Mouse (Mus musculus): ENCODE measurements around the gene 1500009C09Rik. TPM values are rescaled to one million over a fixed set of nuclear protein-coding genes. Genes with fewer than 3 reads are reported as not detected.

1500009C09Rik gene
- polyA plus RNA-seq, 1 experiment from 2014 or later, result not detected

GRCm38 (mm10) chr15:82217039-82217438, 35.2 kb upstream of the 1500009C09Rik start:
- Histone ChIP-seq H3K9ac (ENCODE audit: low read length) (no peak overlapping the region), H3K4me1 (ENCODE audit: control insufficient read depth, insufficient read depth, low read length) (peaks cover 3% of the 10 kb centered on the region; the same call in 1 of the 2 replicates), H3K9me3 (replicated peaks; ENCODE audit: control insufficient read depth, low read length) (no peaks in the 10 kb centered on the region), H3K27ac (ENCODE audit: low read length) (no peak overlapping the region), H3K4me2 (ENCODE audit: low read depth, low read length) (no peak overlapping the region), H3K36me3 (ENCODE audit: control insufficient read depth, insufficient read depth, low read length) (no peaks in the 10 kb centered on the region), H3K4me3 (replicated peaks; ENCODE audit: low read length) (no peak overlapping the region), H3K27me3 (ENCODE audit: control insufficient read depth, insufficient read depth, low read length) (peaks cover 52% of the 10 kb centered on the region)
- no peak for ATAC-seq (ENCODE audit: insufficient read depth, low FRiP score)
- WGBS, result 18% methylated on average over 7 of the region's 7 CpGs

DNA sequence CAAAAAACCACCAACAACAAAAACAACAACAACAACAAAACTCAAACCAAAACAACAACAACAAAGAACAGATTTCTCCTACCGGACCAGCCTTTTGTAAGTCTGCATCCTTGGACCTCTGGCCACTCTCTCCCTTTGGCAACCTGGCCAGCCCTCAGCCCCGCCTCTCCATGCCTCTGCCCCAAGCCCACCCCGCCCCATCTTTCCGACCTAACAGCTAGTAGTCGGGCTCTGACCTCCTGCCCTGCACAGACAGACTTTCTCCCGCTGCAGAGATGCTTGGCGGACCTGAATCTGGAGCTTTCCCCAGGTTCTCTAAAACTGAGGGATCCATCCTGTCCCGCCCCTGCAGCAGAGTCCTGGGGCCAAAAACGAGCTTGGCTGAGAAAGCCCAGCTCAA, 34.2 kb upstream of the 1500009C09Rik start:
- WGBS, result 34% methylated on average over 9 of the region's 9 CpGs
- no peaks in the 10 kb centered on the region for H3K36me3 ChIP-seq (ENCODE audit: control insufficient read depth, insufficient read depth, low read length)
- no peaks in the 10 kb centered on the region for H3K9me3 ChIP-seq (replicated peaks; ENCODE audit: control insufficient read depth, low read length)
- H3K9ac ChIP-seq (ENCODE audit: low read length), result no peak overlapping the region
- peaks cover 43% of the 10 kb centered on the region for H3K27me3 ChIP-seq (ENCODE audit: control insufficient read depth, insufficient read depth, low read length)
- no peak overlapping the region for H3K27ac ChIP-seq (ENCODE audit: low read length)
- H3K4me1 ChIP-seq (ENCODE audit: control insufficient read depth, insufficient read depth, low read length), result no peaks in the 10 kb centered on the region
- ATAC-seq (ENCODE audit: insufficient read depth, low FRiP score), result no peak
- H3K4me3 ChIP-seq (replicated peaks; ENCODE audit: low read length), result no peak overlapping the region
- no peak overlapping the region for H3K4me2 ChIP-seq (ENCODE audit: low read depth, low read length)

- H3K4me2 ChIP-seq (ENCODE audit: low read depth, low read length), result no peak overlapping the region
- H3K27ac ChIP-seq (ENCODE audit: low read length), result no peak overlapping the region
- peaks cover 33% of the 10 kb centered on the region for H3K27me3 ChIP-seq (ENCODE audit: control insufficient read depth, insufficient read depth, low read length)
- ATAC-seq (ENCODE audit: insufficient read depth, low FRiP score), result no peak
- H3K9me3 ChIP-seq (replicated peaks; ENCODE audit: control insufficient read depth, low read length), result no peaks in the 10 kb centered on the region
- WGBS, result 71% methylated on average over 26 of the region's 26 CpGs
- no peaks in the 10 kb centered on the region for H3K36me3 ChIP-seq (ENCODE audit: control insufficient read depth, insufficient read depth, low read length)
- 0 out of 2 replicates have a peak, but pooled peaks cover 5% of the 10 kb centered on the region for H3K4me1 ChIP-seq (ENCODE audit: control insufficient read depth, insufficient read depth, low read length)
- H3K4me3 ChIP-seq (replicated peaks; ENCODE audit: low read length), result no peak overlapping the region
- H3K9ac ChIP-seq (ENCODE audit: low read length), result no peak overlapping the region
Observed at GRCm38 (mm10) chr15:82218778-82219666, 33.2 kb upstream of the 1500009C09Rik start.

GRCm38 (mm10) chr15:82220003-82220675, 32.1 kb upstream of the 1500009C09Rik start:
- H3K4me3 ChIP-seq (replicated peaks; ENCODE audit: low read length), result no peak overlapping the region
- H3K9me3 ChIP-seq (replicated peaks; ENCODE audit: control insufficient read depth, low read length), result no peaks in the 10 kb centered on the region
- no peak overlapping the region for H3K27ac ChIP-seq (ENCODE audit: low read length)
- no peak overlapping the region for H3K9ac ChIP-seq (ENCODE audit: low read length)
- H3K4me2 ChIP-seq (ENCODE audit: low read depth, low read length), result no peak overlapping the region
- H3K4me1 ChIP-seq (ENCODE audit: control insufficient read depth, insufficient read depth, low read length), result peaks cover 10% of the 10 kb centered on the region
- ATAC-seq (ENCODE audit: insufficient read depth, low FRiP score), result no peak
- H3K36me3 ChIP-seq (ENCODE audit: control insufficient read depth, insufficient read depth, low read length), result no peaks in the 10 kb centered on the region
- H3K27me3 ChIP-seq (ENCODE audit: control insufficient read depth, insufficient read depth, low read length), result peaks cover 34% of the 10 kb centered on the region
- 81% methylated on average over 11 of the region's 12 CpGs for WGBS

GRCm38 (mm10) chr15:82221104-82221860, 30.9 kb upstream of the 1500009C09Rik start:
- H3K4me1 ChIP-seq (ENCODE audit: control insufficient read depth, insufficient read depth, low read length), result peaks cover 10% of the 10 kb centered on the region
- no peak overlapping the region for H3K4me2 ChIP-seq (ENCODE audit: low read depth, low read length)
- no peak for ATAC-seq (ENCODE audit: insufficient read depth, low FRiP score)
- peaks cover 22% of the 10 kb centered on the region for H3K27me3 ChIP-seq (ENCODE audit: control insufficient read depth, insufficient read depth, low read length)
- WGBS, result 69% methylated on average over 14 of the region's 14 CpGs
- no peak overlapping the region for H3K9ac ChIP-seq (ENCODE audit: low read length)
- no peaks in the 10 kb centered on the region for H3K9me3 ChIP-seq (replicated peaks; ENCODE audit: control insufficient read depth, low read length)
- H3K4me3 ChIP-seq (replicated peaks; ENCODE audit: low read length), result no peak overlapping the region
- no peak overlapping the region for H3K27ac ChIP-seq (ENCODE audit: low read length)
- no peaks in the 10 kb centered on the region for H3K36me3 ChIP-seq (ENCODE audit: control insufficient read depth, insufficient read depth, low read length)

DNA sequence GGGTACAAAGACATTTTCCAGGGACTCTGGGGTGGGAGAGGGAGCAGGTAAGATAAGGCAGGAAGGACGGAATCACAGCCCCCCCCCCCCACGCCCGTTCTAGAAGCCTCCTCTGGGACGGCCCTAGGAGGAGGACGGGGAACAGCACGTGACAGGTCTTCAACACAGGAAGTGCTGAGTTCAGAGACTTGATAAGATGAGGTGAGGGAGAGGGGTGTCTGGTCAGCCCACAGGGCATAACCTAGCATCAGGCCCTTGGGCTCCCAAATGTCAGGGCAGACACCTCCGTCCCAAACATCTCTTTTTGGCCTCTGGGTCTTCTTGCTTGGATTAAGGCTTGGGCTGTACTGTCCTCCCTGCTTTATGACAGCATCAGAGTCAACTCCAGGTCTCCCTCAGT, 28.9 kb upstream of the 1500009C09Rik start:
- no peak overlapping the region for H3K4me2 ChIP-seq (ENCODE audit: low read depth, low read length)
- 34% methylated on average over 7 of the region's 7 CpGs for WGBS
- H3K4me1 ChIP-seq (ENCODE audit: control insufficient read depth, insufficient read depth, low read length), result peaks cover 10% of the 10 kb centered on the region
- ATAC-seq (ENCODE audit: insufficient read depth, low FRiP score), result no peak
- H3K27me3 ChIP-seq (ENCODE audit: control insufficient read depth, insufficient read depth, low read length), result peaks cover 11% of the 10 kb centered on the region
- no peak overlapping the region for H3K4me3 ChIP-seq (replicated peaks; ENCODE audit: low read length)
- no peak overlapping the region for H3K27ac ChIP-seq (ENCODE audit: low read length)
- H3K9ac ChIP-seq (ENCODE audit: low read length), result no peak overlapping the region
- H3K9me3 ChIP-seq (replicated peaks; ENCODE audit: control insufficient read depth, low read length), result no peaks in the 10 kb centered on the region
- H3K36me3 ChIP-seq (ENCODE audit: control insufficient read depth, insufficient read depth, low read length), result no peaks in the 10 kb centered on the region

DNA sequence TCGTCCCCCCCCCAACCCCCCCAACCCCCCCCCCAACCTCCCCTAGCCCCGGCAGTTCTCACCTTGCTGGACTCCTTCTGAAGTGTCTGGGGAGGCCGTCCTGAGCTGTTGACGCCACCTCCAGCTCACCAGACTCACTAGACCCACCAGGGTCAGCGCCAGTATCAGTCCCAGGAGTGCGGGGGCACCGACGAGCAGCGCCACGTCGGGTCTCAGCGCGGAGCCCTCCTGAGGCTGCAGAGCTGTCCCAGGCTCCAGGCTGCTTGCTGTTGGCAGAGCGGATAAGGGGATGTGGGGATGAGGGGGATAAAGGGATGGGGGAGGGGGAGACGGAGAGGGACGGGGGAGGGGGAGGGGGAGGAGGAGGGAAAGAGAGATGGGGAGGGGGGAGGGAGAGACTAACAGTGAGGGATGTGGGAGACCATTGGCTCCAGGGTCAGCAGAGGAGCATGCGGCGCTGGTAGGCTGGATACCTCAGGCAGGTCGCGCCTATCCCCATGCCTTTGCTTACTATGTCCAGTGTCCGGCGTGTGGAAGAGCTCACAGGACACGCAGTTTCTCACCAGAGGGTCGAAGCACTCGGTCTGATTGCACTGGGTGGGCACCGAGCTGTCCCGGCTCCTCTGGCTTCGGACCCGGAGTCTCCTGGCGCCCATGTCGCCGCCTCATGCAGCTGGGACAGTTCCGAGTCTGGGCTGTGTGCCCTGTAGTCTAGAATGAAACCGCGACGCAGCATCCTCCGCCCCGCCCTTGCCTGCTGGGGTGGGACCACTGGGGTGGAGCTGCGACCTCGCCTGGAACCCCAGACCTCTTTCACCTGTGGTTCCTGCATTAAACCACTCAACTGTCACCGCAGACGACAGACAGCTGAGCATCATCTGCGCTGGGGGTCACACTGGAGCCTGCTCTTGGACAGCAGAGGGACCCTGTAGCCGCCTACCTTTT, 28.3 kb upstream of the 1500009C09Rik start, which contains the start of gene Tnfrsf13c:
Gene Tnfrsf13c (minus strand): TSS at position 713 of the 945 bp plus-strand sequence.
- 3% methylated on average over 44 of the region's 44 CpGs for WGBS
- Histone ChIP-seq H3K36me3 (ENCODE audit: control insufficient read depth, insufficient read depth, low read length) (no peaks in the 10 kb centered on the region), H3K9ac (ENCODE audit: low read length) (peak within 1 kb of the TSS; percentile 61), H3K27me3 (ENCODE audit: control insufficient read depth, insufficient read depth, low read length) (peaks cover 11% of the 10 kb centered on the region), H3K9me3 (replicated peaks; ENCODE audit: control insufficient read depth, low read length) (no peaks in the 10 kb centered on the region), H3K4me2 (ENCODE audit: low read depth, low read length) (peak within 1 kb of the TSS; percentile 69), H3K4me3 (replicated peaks; ENCODE audit: low read length) (peak within 1 kb of the TSS; percentile 43), H3K27ac (ENCODE audit: low read length) (no peak within 1 kb of the TSS), H3K4me1 (ENCODE audit: control insufficient read depth, insufficient read depth, low read length) (peaks cover 10% of the 10 kb centered on the region)
- ATAC-seq (ENCODE audit: insufficient read depth, low FRiP score), result no peak

GRCm38 (mm10) chr15:82224602-82225215, 27.5 kb upstream of the 1500009C09Rik start:
- Histone ChIP-seq H3K4me2 (ENCODE audit: low read depth, low read length) (peak overlapping the region; percentile 69), H3K27ac (ENCODE audit: low read length) (no peak overlapping the region), H3K4me1 (ENCODE audit: control insufficient read depth, insufficient read depth, low read length) (peaks cover 10% of the 10 kb centered on the region), H3K9me3 (replicated peaks; ENCODE audit: control insufficient read depth, low read length) (no peaks in the 10 kb centered on the region), H3K27me3 (ENCODE audit: control insufficient read depth, insufficient read depth, low read length) (peaks cover 11% of the 10 kb centered on the region), H3K4me3 (replicated peaks; ENCODE audit: low read length) (peak overlapping the region; percentile 43; the same call in 1 of the 2 replicates), H3K36me3 (ENCODE audit: control insufficient read depth, insufficient read depth, low read length) (no peaks in the 10 kb centered on the region), H3K9ac (ENCODE audit: low read length) (no peak overlapping the region)
- WGBS, result 41% methylated on average over 7 of the region's 7 CpGs
- ATAC-seq (ENCODE audit: insufficient read depth, low FRiP score), result no peak
